Mouse (Mus musculus) liver, postnatal 0 days (tissue): ENCODE data around the gene Sema4a.

ENCODE experiments used
- CTCF ChIP-seq: sonication (generic); IDR thresholded peaks from 2 replicates; pipeline ENCODE4 v1.5.1; 2016; ENCODE audit warnings: antibody characterized with exemption, low read depth
- EP300 ChIP-seq: IDR thresholded peaks from 2 replicates; pipeline ENCODE4 v1.6.1; 2016; ENCODE audit warnings: antibody characterized with exemption, low read depth, mild to moderate bottlenecking

DNA sequence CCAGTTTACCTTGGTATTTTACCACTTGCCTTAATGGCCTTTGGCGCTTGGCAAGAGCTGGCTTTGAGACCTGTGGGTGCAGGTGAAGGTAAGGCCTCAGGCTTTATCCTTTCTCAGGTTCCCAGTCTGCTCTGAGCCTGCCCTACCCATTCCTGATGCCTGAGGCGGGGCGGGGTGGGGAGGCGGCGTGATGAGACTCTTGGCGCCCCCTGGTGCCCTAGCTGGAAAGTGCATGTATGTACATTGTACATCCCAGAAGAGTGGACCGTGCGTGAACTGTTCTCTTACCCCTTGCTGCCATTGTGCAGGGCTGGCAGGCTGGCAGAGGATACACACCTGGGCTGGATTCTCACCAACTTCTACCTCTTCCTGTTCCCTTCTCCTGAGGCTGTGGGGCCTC, 16.8 kb upstream of the Sema4a start:
- TF ChIP-seq CTCF (peak; percentile 96), EP300 (no peak)
